Mouse (Mus musculus) heart, adult 2 months (tissue): Measurements from ENCODE around the gene Cdk13.

ENCODE experiments used
- CTCF ChIP-seq: fragments of 200-600 bp; IDR thresholded peaks from 2 replicates; pipeline ENCODE4 v1.8.1; 2022; ENCODE audit warnings: antibody characterized with exemption, mild to moderate bottlenecking, moderate library complexity
- EP300 ChIP-seq: fragments of 200-500 bp; IDR thresholded peaks from 2 replicates; pipeline ENCODE4 v1.6.1; 2011; ENCODE audit warnings: low read depth, low read length, control low read depth; ENCODE audit not compliant: insufficient read depth
- POLR2A ChIP-seq: fragments of 200-500 bp; IDR thresholded peaks from 2 replicates; pipeline ENCODE4 v1.6.1; 2011; ENCODE audit warnings: mild to moderate bottlenecking, low read depth, low read length, control low read depth; ENCODE audit not compliant: insufficient read depth

- TF ChIP-seq POLR2A (no peak), EP300 (no peak), CTCF (no peak)
These were observed 9.0 kb downstream of the Cdk13 start for GRCm38 (mm10) chr13:17795757-17796456.
